Mouse (Mus musculus): ENCODE measurements around the gene Mgat4d. TPM values are rescaled to one million over a fixed set of nuclear protein-coding genes. Genes with fewer than 3 reads are reported as not detected.
"Not testable (repeated sequence)": the region's sequence is repeated elsewhere in the genome, so short reads cannot be mapped to it uniquely, and the experiment has no call there.

Gene Mgat4d
- polyA plus RNA-seq, 1 experiment from 2014 or later = not detected

DNA sequence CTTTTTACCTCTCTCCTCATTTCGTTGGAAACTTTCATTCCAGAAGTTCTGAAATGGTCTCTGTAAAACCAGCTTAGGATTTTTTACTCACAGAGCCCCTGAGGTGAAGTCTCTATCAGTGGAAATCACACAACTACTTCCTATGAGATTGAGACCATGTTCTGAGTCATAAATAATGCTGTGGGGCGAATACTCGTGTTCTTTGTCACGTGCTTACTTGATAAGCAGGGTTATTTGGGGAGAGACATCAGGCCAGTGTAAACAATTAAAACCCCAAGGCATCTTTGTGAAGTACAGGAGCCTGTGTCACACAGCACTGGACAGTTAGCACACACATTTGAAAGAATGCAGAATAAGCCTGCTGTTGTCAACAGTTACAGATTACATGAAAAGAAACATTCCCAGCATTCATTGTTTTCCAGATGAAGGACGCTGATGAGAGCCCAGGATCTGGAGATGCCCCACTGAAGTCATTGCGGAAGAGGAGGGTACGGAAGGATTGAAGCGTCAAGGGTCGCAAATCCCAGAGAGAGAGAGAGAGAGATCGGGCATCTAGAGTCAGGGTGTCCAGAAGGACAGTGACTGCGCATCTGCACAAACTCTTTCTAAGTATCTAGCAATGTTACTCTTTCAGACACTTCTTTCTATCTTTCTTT, 78.0 kb downstream of the Mgat4d start:
- no peak for DNase-seq (ENCODE audit: low spot score)
- no peak for TF ChIP-seq CTCF (IDR thresholded peaks at IDR 0.05; ENCODE audit: low read depth)
- TF ChIP-seq EP300 (optimal IDR thresholded peaks at IDR 0.05) = no peak
- no peaks in the 10 kb centered on the region for H3K27me3 ChIP-seq (ENCODE audit: control insufficient read depth, insufficient read depth, low read length)
- no peak overlapping the region for H3K4me2 ChIP-seq (replicated peaks; ENCODE audit: low read depth)
- no peak overlapping the region for H3K27ac ChIP-seq (replicated peaks)
- ATAC-seq (ENCODE audit: low FRiP score, low TSS enrichment) = no peak
- H3K4me1 ChIP-seq (replicated peaks; ENCODE audit: control insufficient read depth, insufficient read depth) = no peaks in the 10 kb centered on the region
- H3K4me3 ChIP-seq (ENCODE audit: low read depth, low read length) = no peak overlapping the region
- H3K9ac ChIP-seq (ENCODE audit: low read length) = no peak overlapping the region
- no peaks in the 10 kb centered on the region for H3K36me3 ChIP-seq (ENCODE audit: control insufficient read depth, insufficient read depth, low read length)
- no peaks in the 10 kb centered on the region for H3K9me3 ChIP-seq (ENCODE audit: control insufficient read depth, low read length)
- 64% methylated on average over 11 of the region's 11 CpGs for WGBS

GRCm38 (mm10) chr8:83426949-83427348, 78.7 kb downstream of the Mgat4d start:
- no peak overlapping the region for H3K4me3 ChIP-seq (ENCODE audit: low read depth, low read length)
- H3K9me3 ChIP-seq (ENCODE audit: control insufficient read depth, low read length) = no peaks in the 10 kb centered on the region
- DNase-seq (ENCODE audit: low spot score) (no peak), ATAC-seq (ENCODE audit: low FRiP score, low TSS enrichment) (no peak)
- 51% methylated on average over 7 of the region's 7 CpGs for whole genome bisulfite sequencing
- no peak overlapping the region for H3K27ac ChIP-seq (replicated peaks)
- H3K9ac ChIP-seq (ENCODE audit: low read length) = no peak overlapping the region
- H3K27me3 ChIP-seq (ENCODE audit: control insufficient read depth, insufficient read depth, low read length) = no peaks in the 10 kb centered on the region
- no peaks in the 10 kb centered on the region for H3K36me3 ChIP-seq (ENCODE audit: control insufficient read depth, insufficient read depth, low read length)
- TF ChIP-seq EP300 (optimal IDR thresholded peaks at IDR 0.05) (no peak), CTCF (IDR thresholded peaks at IDR 0.05; ENCODE audit: low read depth) (no peak)
- no peaks in the 10 kb centered on the region for H3K4me1 ChIP-seq (replicated peaks; ENCODE audit: control insufficient read depth, insufficient read depth)
- H3K4me2 ChIP-seq (replicated peaks; ENCODE audit: low read depth) = no peak overlapping the region

- not testable (repeated sequence) for ATAC-seq (ENCODE audit: low FRiP score, low TSS enrichment); H3K4me3 ChIP-seq (ENCODE audit: low read depth, low read length); H3K27ac ChIP-seq (replicated peaks); H3K36me3 ChIP-seq (ENCODE audit: control insufficient read depth, insufficient read depth, low read length); H3K4me1 ChIP-seq (replicated peaks; ENCODE audit: control insufficient read depth, insufficient read depth); H3K9ac ChIP-seq (ENCODE audit: low read length); H3K27me3 ChIP-seq (ENCODE audit: control insufficient read depth, insufficient read depth, low read length); DNase-seq (ENCODE audit: low spot score); H3K4me2 ChIP-seq (replicated peaks; ENCODE audit: low read depth); H3K9me3 ChIP-seq (ENCODE audit: control insufficient read depth, low read length)
- WGBS = 90% methylated on average over 3 of the region's 3 CpGs
Measured at GRCm38 (mm10) chr8:83428621-83429020, 80.3 kb downstream of the Mgat4d start.

GRCm38 (mm10) chr8:83429071-83429524, 80.8 kb downstream of the Mgat4d start:
- Histone ChIP-seq H3K27ac (replicated peaks) (no peak overlapping the region), H3K36me3 (ENCODE audit: control insufficient read depth, insufficient read depth, low read length) (no peaks in the 10 kb centered on the region), H3K9me3 (ENCODE audit: control insufficient read depth, low read length) (no peaks in the 10 kb centered on the region), H3K9ac (ENCODE audit: low read length) (no peak overlapping the region), H3K4me3 (ENCODE audit: low read depth, low read length) (no peak overlapping the region), H3K4me2 (replicated peaks; ENCODE audit: low read depth) (no peak overlapping the region), H3K4me1 (replicated peaks; ENCODE audit: control insufficient read depth, insufficient read depth) (no peaks in the 10 kb centered on the region), H3K27me3 (ENCODE audit: control insufficient read depth, insufficient read depth, low read length) (no peaks in the 10 kb centered on the region)
- ATAC-seq (ENCODE audit: low FRiP score, low TSS enrichment) (no peak), DNase-seq (ENCODE audit: low spot score) (no peak)
- TF ChIP-seq EP300 (optimal IDR thresholded peaks at IDR 0.05) (no peak), CTCF (IDR thresholded peaks at IDR 0.05; ENCODE audit: low read depth) (no peak)
- 60% methylated on average over 4 of the region's 4 CpGs for WGBS

Other genes with a start within 250 kb of the Mgat4d start
- 2.6 and 3.2 TPM in 2 replicates for gene Tbc1d9, start 183.1 kb upstream of the Mgat4d start, polyA plus RNA-seq (2015; fragmentation: Nextera tagmentation; extraction: Ambion mirVana)
- 3.3 TPM in 2 replicates for gene Gm10645, start 182.3 kb upstream of the Mgat4d start, polyA plus RNA-seq (2015; fragmentation: Nextera tagmentation; extraction: Ambion mirVana)
- gene Ucp1, start 58.1 kb upstream of the Mgat4d start, polyA plus RNA-seq (2015; fragmentation: Nextera tagmentation; extraction: Ambion mirVana) = not detected in 2 replicates
- gene Elmod2, start 16.0 kb upstream of the Mgat4d start, polyA plus RNA-seq (2015; fragmentation: Nextera tagmentation; extraction: Ambion mirVana) = 6.5 and 7.3 TPM in 2 replicates
- 0.19 and 0.27 TPM in 2 replicates for gene Clgn, start 41.4 kb downstream of the Mgat4d start, polyA plus RNA-seq (2015; fragmentation: Nextera tagmentation; extraction: Ambion mirVana)
- 67.4 and 73.4 TPM in 2 replicates for gene Scoc, start 109.9 kb downstream of the Mgat4d start, polyA plus RNA-seq (2015; fragmentation: Nextera tagmentation; extraction: Ambion mirVana)
- 0.04 TPM in 1 of 2 replicates, not detected in the other for gene Olfr370, start 187.3 kb downstream of the Mgat4d start, polyA plus RNA-seq (2015; fragmentation: Nextera tagmentation; extraction: Ambion mirVana)
- gene Ndufb7, start 218.2 kb downstream of the Mgat4d start, polyA plus RNA-seq (2015; fragmentation: Nextera tagmentation; extraction: Ambion mirVana) = 327 and 344 TPM in 2 replicates

Data from stomach, postnatal 0 days (tissue).